Comparison of ENCODE assay signal across 12 mouse cellular contexts in genomic region chr1:37614836-37615235, GRCm38 (mm10).
DNase-seq lines count a peak whose midpoint lies in the region; ATAC-seq lines count a peak whose summit lies in the region.
"Had no signal": no experiment of that assay in that cellular context is flagged by ENCODE, and none has a peak within 500 bp of the region (broad histone marks: within the 10 kb centered on the region; RNA-seq: fewer than 3 reads in every experiment).

No protein-coding gene starts in this region.

- no peaks in the 10 kb centered on the region for H3K36me3 ChIP-seq in kidney, embryonic 16.5 days (ENCODE audit: insufficient read depth, low read length)
- H3K36me3 ChIP-seq in intestine, embryonic 15.5 days, result no peaks in the 10 kb centered on the region
- no peaks in the 10 kb centered on the region for H3K36me3 ChIP-seq in stomach, embryonic 14.5 days (ENCODE audit: control insufficient read depth, insufficient read depth, low read length)
- H3K36me3 ChIP-seq in forebrain, embryonic 10.5 days (replicated peaks), result no peaks in the 10 kb centered on the region
- H3K36me3 ChIP-seq: G1E; limb, embryonic 13.5 days; midbrain, embryonic 13.5 days had no signal

- no peaks in the 10 kb centered on the region for H3K27me3 ChIP-seq in kidney, embryonic 16.5 days (ENCODE audit: insufficient read depth, low read length)
- H3K27me3 ChIP-seq in intestine, embryonic 15.5 days (replicated peaks), result no peaks in the 10 kb centered on the region
- H3K27me3 ChIP-seq in stomach, embryonic 14.5 days (ENCODE audit: control insufficient read depth, insufficient read depth, low read length), result no peaks in the 10 kb centered on the region
- H3K27me3 ChIP-seq in forebrain, embryonic 10.5 days (ENCODE audit: poor library complexity, severe bottlenecking), result no peaks in the 10 kb centered on the region
- H3K27me3 ChIP-seq: limb, embryonic 13.5 days; midbrain, embryonic 13.5 days had no signal

- 0 out of 2 replicates have a peak overlapping the region, but pooled peaks have one; percentile 29 for H3K27ac ChIP-seq in kidney, embryonic 16.5 days (ENCODE audit: low read length)
- H3K27ac ChIP-seq in intestine, embryonic 15.5 days, result peak overlapping the region; percentile 73
- H3K27ac ChIP-seq in stomach, embryonic 14.5 days (ENCODE audit: low read length), result peak overlapping the region; percentile 82; the same call in 1 of the 2 replicates
- H3K27ac ChIP-seq in forebrain, embryonic 10.5 days, result no peak overlapping the region
- H3K27ac ChIP-seq: limb, embryonic 13.5 days; midbrain, embryonic 13.5 days had no signal

- H3K4me2 ChIP-seq in kidney, embryonic 16.5 days (replicated peaks; ENCODE audit: low read depth, low read length), result no peak overlapping the region
- peak overlapping the region; percentile 53 for H3K4me2 ChIP-seq in intestine, embryonic 15.5 days (replicated peaks)
- H3K4me2 ChIP-seq in stomach, embryonic 14.5 days (replicated peaks; ENCODE audit: low read depth, low read length), result peak overlapping the region; percentile 8; the same call in 1 of the 2 replicates
- H3K4me2 ChIP-seq: limb, embryonic 13.5 days; midbrain, embryonic 13.5 days had no signal

- intact Hi-C loops in gastrocnemius, postnatal 36 days (cut with DNase I), result no loop called here

- H3K4me1 ChIP-seq in kidney, embryonic 16.5 days (ENCODE audit: insufficient read depth, low read length), result peaks cover 25% of the 10 kb centered on the region
- H3K4me1 ChIP-seq in intestine, embryonic 15.5 days (replicated peaks), result peaks cover 64% of the 10 kb centered on the region
- peaks cover 47% of the 10 kb centered on the region; the same call in 1 of the 2 replicates for H3K4me1 ChIP-seq in stomach, embryonic 14.5 days (ENCODE audit: control insufficient read depth, insufficient read depth, low read length)
- H3K4me1 ChIP-seq in forebrain, embryonic 10.5 days, result peaks cover 28% of the 10 kb centered on the region

- H3K9me3 ChIP-seq in kidney, embryonic 16.5 days (ENCODE audit: low read length), result no peaks in the 10 kb centered on the region
- H3K9me3 ChIP-seq in intestine, embryonic 15.5 days, result no peaks in the 10 kb centered on the region
- no peaks in the 10 kb centered on the region for H3K9me3 ChIP-seq in stomach, embryonic 14.5 days (ENCODE audit: control insufficient read depth, low read depth, low read length)
- no peaks in the 10 kb centered on the region for H3K9me3 ChIP-seq in forebrain, embryonic 10.5 days
- H3K9me3 ChIP-seq: G1E; limb, embryonic 13.5 days; midbrain, embryonic 13.5 days had no signal

- WGBS in kidney, embryonic 16.5 days, result 32% methylated on average over 7 of the region's 7 CpGs
- WGBS in intestine, embryonic 15.5 days, result 26% methylated on average over 7 of the region's 7 CpGs
- 14% methylated on average over 7 of the region's 7 CpGs for WGBS in stomach, embryonic 14.5 days
- WGBS in forebrain, embryonic 10.5 days, result 85% methylated on average over 7 of the region's 7 CpGs

- H3K9ac ChIP-seq in kidney, embryonic 16.5 days (replicated peaks; ENCODE audit: low read length), result no peak overlapping the region
- no peak overlapping the region for H3K9ac ChIP-seq in intestine, embryonic 15.5 days
- H3K9ac ChIP-seq in stomach, embryonic 14.5 days (replicated peaks; ENCODE audit: low read depth, low read length), result no peak overlapping the region
- H3K9ac ChIP-seq: limb, embryonic 13.5 days; midbrain, embryonic 13.5 days had no signal

- no peak overlapping the region for H3K4me3 ChIP-seq in kidney, embryonic 16.5 days (ENCODE audit: low read length)
- H3K4me3 ChIP-seq in intestine, embryonic 15.5 days (replicated peaks), result no peak overlapping the region
- H3K4me3 ChIP-seq in stomach, embryonic 14.5 days (ENCODE audit: low read depth, low read length), result no peak overlapping the region
- H3K4me3 ChIP-seq in forebrain, embryonic 10.5 days, result no peak overlapping the region
- H3K4me3 ChIP-seq: limb, embryonic 13.5 days; midbrain, embryonic 13.5 days had no signal

- DNase-seq in kidney, adult 8-10 months, result no peak
- DNase-seq in T-cell, adult 2 months (ENCODE audit: low spot score), result peak; percentile 48
- no peak for DNase-seq in gastrocnemius, postnatal 36 days
- no peak for DNase-seq in adrenal gland, postnatal 4 days (ENCODE audit: low spot score in 2 of 2)
- no peak for DNase-seq in forebrain, embryonic 10.5 days (ENCODE audit: extremely low spot score, low spot score)
- DNase-seq: kidney, adult 9 months had no signal

- ATAC-seq in kidney, embryonic 16.5 days (ENCODE audit: low FRiP score, low TSS enrichment), result no peak
- ATAC-seq in intestine, embryonic 15.5 days, result peak; percentile 31
- ATAC-seq in stomach, embryonic 14.5 days (ENCODE audit: insufficient number of reproducible peaks, insufficient read depth, low FRiP score, low read depth), result no peak
- ATAC-seq: midbrain, embryonic 13.5 days had no signal
